Mouse (Mus musculus): ENCODE results near the gene Ins2. TPM values are rescaled to one million over a fixed set of nuclear protein-coding genes. Genes with fewer than 3 reads are reported as not detected.

Ins2 gene
- total RNA-seq (2018; cell fraction: chromatin; rRNA removed): not detected
- not detected for total RNA-seq (2018; cell fraction: cytosol; rRNA removed)
- not detected for total RNA-seq (2018; cell fraction: nucleus; rRNA removed)
- not detected in 3 replicates for polyA plus RNA-seq (2018)

- Histone ChIP-seq H3K27ac (no peak within 1 kb of the TSS), H3K4me3 (ENCODE audit: inconsistent target) (no peak within 1 kb of the TSS), H3K36me3 (ENCODE audit: inconsistent target) (no peaks in the 10 kb centered on the region), H3K79me2 (ENCODE audit: inconsistent target) (no peaks in the 10 kb centered on the region)
- WGBS (ENCODE audit: missing documents): 100% methylated on average over 1 of the region's 1 CpGs
Measured at GRCm38 (mm10) chr7:142743281-142743680, at the start of gene Ins2. Gene Ins2, minus strand, starts transcription at chr7:142743381.

GRCm38 (mm10) chr7:142792650-142793275 is 49.6 kb upstream of the Ins2 start:
- H3K27ac ChIP-seq: no peak overlapping the region
- H3K79me2 ChIP-seq (ENCODE audit: inconsistent target): no peaks in the 10 kb centered on the region
- 92% methylated on average over 1 of the region's 1 CpGs for WGBS (ENCODE audit: missing documents)
- H3K36me3 ChIP-seq (ENCODE audit: inconsistent target): no peaks in the 10 kb centered on the region
- no peak overlapping the region for H3K4me3 ChIP-seq (ENCODE audit: inconsistent target)

DNA sequence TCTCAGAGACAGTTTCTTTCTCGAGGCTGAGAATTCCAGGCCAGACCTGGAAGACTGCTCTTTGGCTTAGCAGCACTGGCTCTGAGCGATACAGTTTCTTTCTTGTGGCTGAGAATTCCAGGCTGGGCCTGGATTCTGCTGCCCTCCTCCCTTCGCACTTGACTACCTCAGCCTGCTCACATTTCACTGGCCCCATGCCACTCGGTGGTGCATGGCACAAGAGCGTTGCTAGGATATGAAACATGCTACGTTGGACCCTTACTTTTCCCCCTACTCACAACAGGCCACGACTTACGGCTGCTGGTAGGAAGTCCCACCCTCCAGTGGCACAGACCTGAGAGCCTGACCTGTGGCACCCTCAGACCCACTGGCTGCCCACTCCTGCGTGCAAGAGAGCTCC is 46.5 kb upstream of the Ins2 start:
- Histone ChIP-seq H3K4me3 (ENCODE audit: inconsistent target) (no peak overlapping the region), H3K79me2 (ENCODE audit: inconsistent target) (no peaks in the 10 kb centered on the region), H3K27ac (no peak overlapping the region), H3K36me3 (ENCODE audit: inconsistent target) (no peaks in the 10 kb centered on the region)
- 89% methylated on average over 9 of the region's 9 CpGs for WGBS (ENCODE audit: missing documents)

GRCm38 (mm10) chr7:142737772-142738171 is 5.4 kb downstream of the Ins2 start:
- WGBS (ENCODE audit: missing documents): 13% methylated on average over 3 of the region's 3 CpGs
- Histone ChIP-seq H3K79me2 (ENCODE audit: inconsistent target) (no peaks in the 10 kb centered on the region), H3K27ac (no peak overlapping the region), H3K4me3 (ENCODE audit: inconsistent target) (no peak overlapping the region), H3K36me3 (ENCODE audit: inconsistent target) (no peaks in the 10 kb centered on the region)

DNA sequence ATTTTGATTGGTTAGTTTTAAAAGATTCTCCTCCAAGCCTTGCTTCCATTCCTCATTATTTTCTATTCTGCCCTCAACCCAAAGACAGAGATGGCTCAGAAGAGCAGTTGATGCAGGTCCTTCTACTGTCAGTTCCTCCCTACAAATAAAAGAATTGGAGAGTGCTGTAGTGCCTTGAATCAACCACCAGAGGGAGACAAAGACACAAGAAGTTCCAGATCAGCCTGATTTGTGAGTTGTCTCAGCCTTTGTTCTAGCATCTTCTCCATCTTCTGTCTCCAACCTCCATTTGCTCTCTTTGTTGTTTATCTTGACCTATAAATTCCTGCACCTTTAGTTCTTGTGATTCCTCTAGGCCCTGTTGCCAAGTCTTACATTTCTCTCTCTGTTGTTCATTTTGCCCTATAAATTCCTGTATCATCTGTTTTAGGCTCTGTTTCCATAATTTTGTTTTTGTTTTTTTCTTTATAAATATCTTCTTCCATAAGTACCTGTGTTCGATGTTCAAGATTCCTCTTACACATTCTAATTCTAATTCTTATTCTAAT is 6.2 kb downstream of the Ins2 start:
- Histone ChIP-seq H3K4me3 (ENCODE audit: inconsistent target) (no peak overlapping the region), H3K79me2 (ENCODE audit: inconsistent target) (no peaks in the 10 kb centered on the region), H3K27ac (no peak overlapping the region), H3K36me3 (ENCODE audit: inconsistent target) (no peaks in the 10 kb centered on the region)
- WGBS (ENCODE audit: missing documents): 83% methylated on average over 1 of the region's 1 CpGs

- no peak overlapping the region for H3K27ac ChIP-seq
- WGBS (ENCODE audit: missing documents): 81% methylated on average over 3 of the region's 3 CpGs
- H3K36me3 ChIP-seq (ENCODE audit: inconsistent target): no peaks in the 10 kb centered on the region
- no peaks in the 10 kb centered on the region for H3K79me2 ChIP-seq (ENCODE audit: inconsistent target)
- H3K4me3 ChIP-seq (ENCODE audit: inconsistent target): no peak overlapping the region
Measured at GRCm38 (mm10) chr7:142725973-142726372, 17.2 kb downstream of the Ins2 start.

- Histone ChIP-seq H3K4me3 (ENCODE audit: inconsistent target) (no peak overlapping the region), H3K36me3 (ENCODE audit: inconsistent target) (no peaks in the 10 kb centered on the region), H3K27ac (no peak overlapping the region), H3K79me2 (ENCODE audit: inconsistent target) (no peaks in the 10 kb centered on the region)
- 10% methylated on average over 2 of the region's 2 CpGs for WGBS (ENCODE audit: missing documents)
Measured at GRCm38 (mm10) chr7:142720725-142721124, 22.5 kb downstream of the Ins2 start.

GRCm38 (mm10) chr7:142714783-142715498 is 28.2 kb downstream of the Ins2 start:
- no peaks in the 10 kb centered on the region for H3K79me2 ChIP-seq (ENCODE audit: inconsistent target)
- WGBS (ENCODE audit: missing documents): 27% methylated on average over 8 of the region's 8 CpGs
- no peaks in the 10 kb centered on the region for H3K36me3 ChIP-seq (ENCODE audit: inconsistent target)
- H3K27ac ChIP-seq: no peak overlapping the region
- no peak overlapping the region for H3K4me3 ChIP-seq (ENCODE audit: inconsistent target)

DNA sequence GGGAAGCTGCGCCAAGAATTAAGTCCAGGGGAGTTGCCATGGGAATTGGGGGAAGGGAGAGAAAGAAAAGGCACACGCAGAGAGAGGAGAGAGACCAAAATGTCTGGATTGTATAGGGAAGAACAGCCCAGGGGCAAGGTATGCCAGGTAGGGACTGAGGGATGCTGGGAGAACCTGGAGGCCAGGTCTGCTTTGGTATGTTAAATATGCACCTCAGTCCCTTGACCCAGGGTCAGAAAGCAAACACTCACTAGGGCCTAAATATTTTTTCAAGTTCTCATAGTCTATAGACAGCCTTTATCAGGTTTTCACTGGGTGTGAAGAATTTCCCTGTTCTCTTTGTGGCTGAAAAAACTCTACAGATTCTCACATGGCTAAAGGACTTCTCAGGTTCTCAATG is 36.3 kb downstream of the Ins2 start:
- no peak overlapping the region for H3K27ac ChIP-seq
- no peak overlapping the region for H3K4me3 ChIP-seq (ENCODE audit: inconsistent target)
- WGBS (ENCODE audit: missing documents): 100% methylated on average over 2 of the region's 2 CpGs
- no peaks in the 10 kb centered on the region for H3K79me2 ChIP-seq (ENCODE audit: inconsistent target)
- H3K36me3 ChIP-seq (ENCODE audit: inconsistent target): no peaks in the 10 kb centered on the region

DNA sequence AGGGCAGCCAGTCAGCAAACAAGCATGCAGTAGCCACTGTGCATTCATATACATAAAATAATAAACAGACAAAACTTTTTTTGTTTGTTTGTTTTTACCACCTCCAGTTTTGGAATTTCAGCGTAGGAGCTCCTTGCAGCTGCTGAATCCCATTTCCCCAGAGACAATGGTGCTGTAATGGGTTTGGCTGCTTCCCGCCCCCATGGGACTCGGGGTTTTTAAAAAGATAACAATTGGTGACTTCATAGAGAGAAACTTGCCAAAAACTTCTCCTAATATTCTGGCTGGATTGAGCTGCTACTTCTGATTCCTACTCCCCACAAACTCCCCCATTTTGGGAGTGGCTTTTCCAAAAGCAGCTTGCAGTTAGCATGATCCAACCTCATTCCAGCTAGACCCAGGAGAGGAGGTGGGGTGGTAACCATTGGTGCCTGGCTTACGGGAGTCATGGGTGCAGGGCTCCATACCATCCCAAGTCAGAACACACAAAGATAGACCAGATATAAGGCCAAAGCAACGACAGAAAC is 43.8 kb downstream of the Ins2 start:
- Histone ChIP-seq H3K4me3 (ENCODE audit: inconsistent target) (no peak overlapping the region), H3K36me3 (ENCODE audit: inconsistent target) (no peaks in the 10 kb centered on the region), H3K79me2 (ENCODE audit: inconsistent target) (no peaks in the 10 kb centered on the region), H3K27ac (no peak overlapping the region)
- 90% methylated on average over 5 of the region's 5 CpGs for WGBS (ENCODE audit: missing documents)

DNA sequence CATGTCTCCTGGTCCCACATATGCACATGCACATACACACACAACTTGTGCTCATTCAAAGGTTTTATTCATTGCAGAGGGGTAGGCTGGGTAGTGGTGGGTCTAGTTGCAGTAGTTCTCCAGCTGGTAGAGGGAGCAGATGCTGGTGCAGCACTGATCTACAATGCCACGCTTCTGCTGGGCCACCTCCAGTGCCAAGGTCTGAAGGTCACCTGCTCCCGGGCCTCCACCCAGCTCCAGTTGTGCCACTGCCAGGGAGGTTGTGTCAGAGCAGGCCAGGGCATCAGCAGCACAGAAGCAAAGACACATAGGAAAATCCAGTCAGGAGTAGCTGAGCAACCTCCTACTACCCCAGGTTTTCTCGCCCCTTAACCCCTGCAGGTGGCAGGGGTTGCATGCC is 64.6 kb downstream of the Ins2 start:
- Histone ChIP-seq H3K4me3 (ENCODE audit: inconsistent target) (no peak overlapping the region), H3K36me3 (ENCODE audit: inconsistent target) (no peaks in the 10 kb centered on the region), H3K27ac (no peak overlapping the region), H3K79me2 (ENCODE audit: inconsistent target) (no peaks in the 10 kb centered on the region)
- WGBS (ENCODE audit: missing documents): 93% methylated on average over 3 of the region's 3 CpGs

GRCm38 (mm10) chr7:142675644-142676043 is 67.5 kb downstream of the Ins2 start:
- H3K79me2 ChIP-seq (ENCODE audit: inconsistent target): no peaks in the 10 kb centered on the region
- H3K27ac ChIP-seq: no peak overlapping the region
- H3K36me3 ChIP-seq (ENCODE audit: inconsistent target): no peaks in the 10 kb centered on the region
- H3K4me3 ChIP-seq (ENCODE audit: inconsistent target): no peak overlapping the region
- WGBS (ENCODE audit: missing documents): 4% methylated on average over 3 of the region's 3 CpGs

GRCm38 (mm10) chr7:142675141-142675540 is 68.0 kb downstream of the Ins2 start:
- no peak overlapping the region for H3K4me3 ChIP-seq (ENCODE audit: inconsistent target)
- no peaks in the 10 kb centered on the region for H3K36me3 ChIP-seq (ENCODE audit: inconsistent target)
- WGBS (ENCODE audit: missing documents): 82% methylated on average over 6 of the region's 6 CpGs
- H3K79me2 ChIP-seq (ENCODE audit: inconsistent target): no peaks in the 10 kb centered on the region
- H3K27ac ChIP-seq: no peak overlapping the region

DNA sequence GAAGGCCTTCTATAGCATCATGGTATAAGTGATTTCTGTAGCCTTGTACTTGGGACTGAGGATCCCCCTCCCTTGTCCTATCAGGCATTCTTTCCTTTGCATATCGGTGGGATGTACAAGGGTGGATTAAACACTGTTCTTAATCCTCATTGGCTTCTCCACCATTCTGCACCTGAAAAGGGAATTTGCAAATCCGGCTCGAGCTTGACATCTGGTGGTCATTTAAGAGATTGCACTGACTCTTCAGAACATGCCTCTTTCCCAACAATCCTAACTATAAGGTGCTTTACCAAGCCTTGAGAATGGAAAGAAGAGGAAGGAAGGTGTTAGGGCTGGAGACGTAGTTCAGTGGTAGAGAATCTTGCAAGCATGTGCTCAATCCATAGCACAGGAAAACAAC is 71.1 kb downstream of the Ins2 start:
- Histone ChIP-seq H3K79me2 (ENCODE audit: inconsistent target) (no peaks in the 10 kb centered on the region), H3K27ac (no peak overlapping the region), H3K36me3 (ENCODE audit: inconsistent target) (no peaks in the 10 kb centered on the region), H3K4me3 (ENCODE audit: inconsistent target) (no peak overlapping the region)
- WGBS (ENCODE audit: missing documents): 6% methylated on average over 4 of the region's 4 CpGs

DNA sequence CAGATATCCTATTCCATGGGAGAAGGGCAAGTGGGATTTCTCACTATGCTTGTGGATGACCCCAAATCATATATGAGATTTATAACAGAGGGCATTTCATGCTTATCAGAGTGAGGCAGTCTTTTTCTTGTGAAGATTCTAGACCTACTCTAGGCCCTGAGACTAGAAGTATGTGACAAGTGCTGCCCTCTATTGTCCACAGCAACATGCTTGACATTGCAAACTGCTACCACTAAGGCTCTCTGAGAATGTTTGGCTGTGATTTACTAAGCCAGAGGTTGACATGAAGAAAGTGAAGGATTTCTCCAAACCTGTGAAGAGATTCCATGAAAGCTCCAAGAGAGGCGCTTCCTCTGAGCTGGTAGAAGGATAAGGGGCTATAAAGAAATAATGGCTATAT is 72.1 kb downstream of the Ins2 start:
- 88% methylated on average over 1 of the region's 1 CpGs for WGBS (ENCODE audit: missing documents)
- H3K4me3 ChIP-seq (ENCODE audit: inconsistent target): no peak overlapping the region
- no peak overlapping the region for H3K27ac ChIP-seq
- no peaks in the 10 kb centered on the region for H3K79me2 ChIP-seq (ENCODE audit: inconsistent target)
- no peaks in the 10 kb centered on the region for H3K36me3 ChIP-seq (ENCODE audit: inconsistent target)
